Mouse (Mus musculus) lung, embryonic 15.5 days (tissue): ENCODE data around the gene Gm4756. TPM values are rescaled to one million over a fixed set of nuclear protein-coding genes. Genes with fewer than 3 reads are reported as not detected.

Experiments used
- ATAC-seq: fragments of 200-750 bp; cut with Nextera tagmentation; 2 replicates; pipeline ENCODE4 v1.8.0; 2017; ENCODE audit warnings: moderate number of reproducible peaks, borderline replicate concordance; ENCODE audit not compliant: low FRiP score, low TSS enrichment; ENCODE audit errors: extremely low read depth
- H3K27ac ChIP-seq: fragments of 300-500 bp; sonication (generic); 2 replicates; pipeline ENCODE4 v1.5.1; 2015; ENCODE audit warnings: moderate library complexity, mild to moderate bottlenecking, inconsistent platforms
- H3K27me3 ChIP-seq: fragments of 300-500 bp; sonication (generic); 2 replicates; pipeline ENCODE4 v1.6.1; 2015; ENCODE audit warnings: inconsistent platforms
- H3K36me3 ChIP-seq: fragments of 300-500 bp; sonication (generic); 2 replicates; pipeline ENCODE4 v1.6.1; 2015; ENCODE audit warnings: inconsistent platforms
- H3K4me1 ChIP-seq: fragments of 300-500 bp; sonication (generic); 2 replicates; pipeline ENCODE4 v1.6.1; 2015; ENCODE audit warnings: inconsistent platforms
- H3K4me2 ChIP-seq: fragments of 300-500 bp; sonication (generic); 2 replicates; pipeline ENCODE4 v1.6.1; 2015; ENCODE audit warnings: inconsistent platforms, mild to moderate bottlenecking, moderate library complexity
- H3K4me3 ChIP-seq: fragments of 300-500 bp; sonication (generic); 2 replicates; pipeline ENCODE4 v1.5.1; 2015; ENCODE audit warnings: mild to moderate bottlenecking, inconsistent platforms
- H3K9ac ChIP-seq: fragments of 300-500 bp; sonication (generic); 2 replicates; pipeline ENCODE4 v1.6.1; 2015; ENCODE audit warnings: inconsistent platforms
- H3K9me3 ChIP-seq: fragments of 300-500 bp; sonication (generic); 2 replicates; pipeline ENCODE4 v1.6.1; 2016; ENCODE audit warnings: inconsistent platforms
- WGBS: fragments of 180-500 bp; shearing (Covaris S2); methylation state at CpG from one replicate; pipeline ENCODE4 v1.1.7; 2015; 5-methylcytosine and 5-hydroxymethylcytosine counted together
- polyA plus RNA-seq: library from polyadenylated mRNA; unstranded; fragments of >200 nt; fragmentation: Nextera tagmentation; extraction: Ambion mirVana; gene quantifications from 2 replicates; pipeline ENCODE4 v1.2.1, GENCODE M21; 2015

The Gm4756 gene
- polyA plus RNA-seq, 1 experiment from 2014 or later = not detected

- Histone ChIP-seq H3K9me3 (no peaks in the 10 kb centered on the region), H3K4me1 (peaks cover 7% of the 10 kb centered on the region), H3K27ac (no peak overlapping the region), H3K9ac (no peak overlapping the region), H3K4me2 (no peak overlapping the region), H3K4me3 (no peak overlapping the region), H3K27me3 (no peaks in the 10 kb centered on the region), H3K36me3 (peaks cover 12% of the 10 kb centered on the region)
- WGBS = 88% methylated on average over 10 of the region's 10 CpGs
- no peak for ATAC-seq
Measured at GRCm38 (mm10) chr12:72538571-72538970, 110.9 kb downstream of the Gm4756 start.

GRCm38 (mm10) chr12:72536021-72536597 lies 113.4 kb downstream of the Gm4756 start, which contains the start of gene Pcnx4:
Gene Pcnx4, plus strand, starts transcription at chr12:72536383.
- Histone ChIP-seq H3K9ac (peak within 1 kb of the TSS; percentile 67), H3K27me3 (no peaks in the 10 kb centered on the region), H3K9me3 (no peaks in the 10 kb centered on the region), H3K36me3 (no peaks in the 10 kb centered on the region), H3K4me1 (peaks cover 7% of the 10 kb centered on the region), H3K4me3 (peak within 1 kb of the TSS; percentile 69), H3K4me2 (peak within 1 kb of the TSS; percentile 80), H3K27ac (peak within 1 kb of the TSS; percentile 66)
- peak; percentile 100 for ATAC-seq
- under 1% methylated on average over 45 of the region's 45 CpGs for WGBS

- H3K4me1 ChIP-seq = peaks cover 7% of the 10 kb centered on the region
- no peaks in the 10 kb centered on the region for H3K27me3 ChIP-seq
- peak overlapping the region; percentile 80 for H3K4me2 ChIP-seq
- peak; percentile 9; the same call in 1 of the 2 replicates for ATAC-seq
- H3K9me3 ChIP-seq = no peaks in the 10 kb centered on the region
- WGBS = 33% methylated on average over 3 of the region's 3 CpGs
- no peak overlapping the region for H3K9ac ChIP-seq
- H3K27ac ChIP-seq = peak overlapping the region; percentile 66
- no peaks in the 10 kb centered on the region for H3K36me3 ChIP-seq
- H3K4me3 ChIP-seq = peak overlapping the region; percentile 69
Measured at GRCm38 (mm10) chr12:72535599-72535998, 113.9 kb downstream of the Gm4756 start.

- H3K27me3 ChIP-seq = no peaks in the 10 kb centered on the region
- no peaks in the 10 kb centered on the region for H3K36me3 ChIP-seq
- ATAC-seq = no peak
- H3K4me3 ChIP-seq = no peak overlapping the region
- WGBS = 81% methylated on average over 6 of the region's 6 CpGs
- no peaks in the 10 kb centered on the region for H3K9me3 ChIP-seq
- H3K4me1 ChIP-seq = peaks cover 7% of the 10 kb centered on the region
- H3K27ac ChIP-seq = no peak overlapping the region
- H3K4me2 ChIP-seq = no peak overlapping the region
- H3K9ac ChIP-seq = no peak overlapping the region
Measured at GRCm38 (mm10) chr12:72533986-72534385, 115.5 kb downstream of the Gm4756 start.

GRCm38 (mm10) chr12:72532303-72532702 lies 117.2 kb downstream of the Gm4756 start:
- H3K4me2 ChIP-seq = no peak overlapping the region
- H3K9ac ChIP-seq = no peak overlapping the region
- peaks cover 7% of the 10 kb centered on the region for H3K4me1 ChIP-seq
- no peak overlapping the region for H3K27ac ChIP-seq
- no peak overlapping the region for H3K4me3 ChIP-seq
- no peak for ATAC-seq
- 61% methylated on average over 7 of the region's 7 CpGs for WGBS
- no peaks in the 10 kb centered on the region for H3K9me3 ChIP-seq
- H3K36me3 ChIP-seq = no peaks in the 10 kb centered on the region
- no peaks in the 10 kb centered on the region for H3K27me3 ChIP-seq

Other genes with a start within 250 kb of the Gm4756 start
- 10.5 and 16.5 TPM in 2 replicates for gene Rtn1, start 240.6 kb downstream of the Gm4756 start, polyA plus RNA-seq
- gene Lrrc9, start 207.8 kb downstream of the Gm4756 start, polyA plus RNA-seq = 0.25 and 0.54 TPM in 2 replicates
- gene Pcnx4, start 113.3 kb downstream of the Gm4756 start, polyA plus RNA-seq = 10.8 and 11.2 TPM in 2 replicates
- gene Dhrs7, start 15.2 kb upstream of the Gm4756 start, polyA plus RNA-seq = 49.6 and 57.6 TPM in 2 replicates
- gene Ppm1a, start 107.8 kb upstream of the Gm4756 start, polyA plus RNA-seq = 40.1 and 44.2 TPM in 2 replicates